14 mouse cellular contexts compared by ENCODE assay signal in the genomic region with DNA sequence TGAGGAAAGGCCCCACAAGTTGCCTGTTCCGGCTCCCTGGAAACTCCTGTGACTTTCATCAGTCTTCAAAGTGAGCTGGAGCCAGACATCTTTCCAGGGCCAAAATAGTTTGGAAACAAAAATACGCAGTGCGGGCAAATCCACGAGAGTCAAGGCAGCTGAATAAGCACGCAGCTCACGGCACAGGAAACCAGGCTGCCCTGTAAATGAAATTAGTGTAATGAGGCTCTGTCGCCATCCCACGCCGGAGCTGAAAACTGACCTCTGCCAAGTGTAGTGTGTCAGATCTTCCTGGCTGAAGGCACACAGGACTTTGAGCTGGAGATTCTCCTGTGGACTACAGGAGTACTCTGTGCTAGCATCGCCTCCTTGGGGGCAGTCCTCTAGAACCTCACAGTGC.
DNase-seq lines count a peak whose midpoint lies in the region; ATAC-seq and TF ChIP-seq lines count a peak whose summit lies in the region.
"Had no signal": no experiment of that assay in that cellular context is flagged by ENCODE, and none has a peak within 500 bp of the region (broad histone marks: within the 10 kb centered on the region; RNA-seq: fewer than 3 reads in every experiment).

No protein-coding gene starts in this region.

- H3K27ac ChIP-seq in layer of hippocampus, adult 2 months, result no peak overlapping the region
- no peak overlapping the region for H3K27ac ChIP-seq in kidney, embryonic 15.5 days
- no peak overlapping the region for H3K27ac ChIP-seq in stomach, postnatal 0 days (replicated peaks)
- H3K27ac ChIP-seq: midbrain, embryonic 12.5 days; neural tube, embryonic 12.5 days had no signal

- no peak overlapping the region for H3K4me3 ChIP-seq in layer of hippocampus, adult 2 months
- no peak overlapping the region for H3K4me3 ChIP-seq in kidney, embryonic 15.5 days (replicated peaks)
- no peak overlapping the region for H3K4me3 ChIP-seq in stomach, postnatal 0 days (ENCODE audit: low read depth, low read length)
- H3K4me3 ChIP-seq: midbrain, embryonic 12.5 days; neural tube, embryonic 12.5 days had no signal

- H3K4me1 ChIP-seq in kidney, embryonic 15.5 days, result peaks cover 7% of the 10 kb centered on the region; the same call in 1 of the 2 replicates
- H3K4me1 ChIP-seq in stomach, postnatal 0 days (replicated peaks; ENCODE audit: control insufficient read depth, insufficient read depth), result no peaks in the 10 kb centered on the region
- H3K4me1 ChIP-seq: midbrain, embryonic 12.5 days; neural tube, embryonic 12.5 days had no signal

- no peak for TF ChIP-seq EP300 in stomach, postnatal 0 days (optimal IDR thresholded peaks at IDR 0.05)

- DNase-seq in embryo, embryonic 10 days (ENCODE audit: low spot score), result peak; percentile 23
- DNase-seq in embryo, embryonic 9.5 days (ENCODE audit: extremely low spot score), result no peak
- DNase-seq in layer of hippocampus, adult 2 months (ENCODE audit: low spot score in 2 of 2), result no peak
- DNase-seq in layer of hippocampus, postnatal 25 days (ENCODE audit: extremely low spot score in 1 of 2, low spot score in 1 of 2), result no peak
- DNase-seq in stomach, postnatal 0 days (ENCODE audit: low spot score), result no peak
- no peak for DNase-seq in urinary bladder, postnatal 14 days (ENCODE audit: low spot score)
- DNase-seq: cerebellum, adult 9-11 months; left cerebral cortex, postnatal 4 days; lung, adult 18-20 months; retina, postnatal 1 day had no signal

- H3K9me3 ChIP-seq in kidney, embryonic 15.5 days (replicated peaks), result no peaks in the 10 kb centered on the region
- H3K9me3 ChIP-seq in stomach, postnatal 0 days (ENCODE audit: control insufficient read depth, low read length), result no peaks in the 10 kb centered on the region
- H3K9me3 ChIP-seq: midbrain, embryonic 12.5 days; neural tube, embryonic 12.5 days had no signal

- H3K4me2 ChIP-seq in kidney, embryonic 15.5 days, result no peak overlapping the region
- H3K4me2 ChIP-seq in stomach, postnatal 0 days (replicated peaks; ENCODE audit: low read depth), result no peak overlapping the region
- H3K4me2 ChIP-seq: midbrain, embryonic 12.5 days; neural tube, embryonic 12.5 days had no signal

- H3K36me3 ChIP-seq in kidney, embryonic 15.5 days, result no peaks in the 10 kb centered on the region
- no peaks in the 10 kb centered on the region for H3K36me3 ChIP-seq in stomach, postnatal 0 days (ENCODE audit: control insufficient read depth, insufficient read depth, low read length)
- H3K36me3 ChIP-seq: midbrain, embryonic 12.5 days; neural tube, embryonic 12.5 days had no signal

- 0 out of 2 replicates have a peak, but pooled peaks have one; percentile 10 for TF ChIP-seq CTCF in layer of hippocampus, adult 2 months (conservative IDR thresholded peaks at IDR 0.05)
- TF ChIP-seq CTCF in stomach, postnatal 0 days (IDR thresholded peaks at IDR 0.05; ENCODE audit: low read depth), result peak; percentile 44

- H3K27me3 ChIP-seq in kidney, embryonic 15.5 days, result no peaks in the 10 kb centered on the region
- no peaks in the 10 kb centered on the region for H3K27me3 ChIP-seq in stomach, postnatal 0 days (ENCODE audit: control insufficient read depth, insufficient read depth, low read length)
- H3K27me3 ChIP-seq: midbrain, embryonic 12.5 days; neural tube, embryonic 12.5 days had no signal

- WGBS in kidney, embryonic 15.5 days, result 27% methylated on average over 10 of the region's 10 CpGs
- WGBS in stomach, postnatal 0 days, result 61% methylated on average over 10 of the region's 10 CpGs

- ATAC-seq in kidney, embryonic 15.5 days (replicated peaks; ENCODE audit: low FRiP score), result peak; percentile 18; the same call in 1 of the 2 replicates
- ATAC-seq in stomach, postnatal 0 days (ENCODE audit: low FRiP score, low TSS enrichment), result no peak
- no peak for ATAC-seq in megakaryocyte progenitor cell, adult 5-6 weeks (replicated peaks; ENCODE audit: poor library complexity)

- no peak overlapping the region for H3K9ac ChIP-seq in kidney, embryonic 15.5 days
- no peak overlapping the region for H3K9ac ChIP-seq in stomach, postnatal 0 days (ENCODE audit: low read length)
- H3K9ac ChIP-seq: midbrain, embryonic 12.5 days; neural tube, embryonic 12.5 days had no signal
